Mouse (Mus musculus) gastrocnemius, postnatal 4 days (tissue): ENCODE measurements around the gene Bbip1. TPM values are rescaled to one million over a fixed set of nuclear protein-coding genes. Genes with fewer than 3 reads are reported as not detected.
"Not testable (repeated sequence)": the region's sequence is repeated elsewhere in the genome, so short reads cannot be mapped to it uniquely, and the experiment has no call there.

Experiments used
- DNase-seq, 2 experiments: peaks; one replicate each; pipeline ENCODE4 v3.0.0; 2021 to 2022; ENCODE audit warnings: low spot score in 2 of 2, mixed read lengths in 2 of 2
- total RNA-seq, 2 experiments: library from RNA; stranded (reverse); gene quantifications; 2 replicates each; pipeline ENCODE4 v1.2.3; 2021

Bbip1 gene
- total RNA-seq, 2 experiments from 2014 or later, result 36.3 to 45.0 TPM

- DNase-seq, result no peak
These were observed 15.2 kb downstream of the Bbip1 start for GRCm38 (mm10) chr19:53929218-53929617.

- DNase-seq, result no peak
These were observed 17.7 kb downstream of the Bbip1 start for GRCm38 (mm10) chr19:53926705-53927104.

- peak in 1 of 2 experiments; percentile 26 for DNase-seq
These were observed 19.1 kb downstream of the Bbip1 start for GRCm38 (mm10) chr19:53925338-53925751.

- DNase-seq, result not testable (repeated sequence)
These were observed 22.4 kb downstream of the Bbip1 start for GRCm38 (mm10) chr19:53921996-53922395.

- no peak for DNase-seq
These were observed 24.9 kb downstream of the Bbip1 start for GRCm38 (mm10) chr19:53919541-53919940.

GRCm38 (mm10) chr19:53914950-53915349 lies 29.5 kb downstream of the Bbip1 start:
- DNase-seq, result no peak

GRCm38 (mm10) chr19:53906703-53907070 lies 37.7 kb downstream of the Bbip1 start:
- not testable (repeated sequence) for DNase-seq

- DNase-seq, result no peak
These were observed 38.3 kb downstream of the Bbip1 start for GRCm38 (mm10) chr19:53906033-53906702.

GRCm38 (mm10) chr19:53904833-53905480 lies 39.5 kb downstream of the Bbip1 start:
- DNase-seq, result no peak

GRCm38 (mm10) chr19:53903507-53904321 lies 40.7 kb downstream of the Bbip1 start:
- DNase-seq, result peak; percentile 37 to 64

GRCm38 (mm10) chr19:53902739-53903487 lies 41.5 kb downstream of the Bbip1 start:
- peak; percentile 94 to 95 for DNase-seq

- no peak for DNase-seq
These were observed 42.3 kb downstream of the Bbip1 start for GRCm38 (mm10) chr19:53901931-53902738.

- DNase-seq, result no peak
These were observed 44.4 kb downstream of the Bbip1 start for GRCm38 (mm10) chr19:53899941-53900610.

- DNase-seq, result no peak
These were observed 45.2 kb downstream of the Bbip1 start for GRCm38 (mm10) chr19:53898970-53899900.

- DNase-seq, result no peak
These were observed 45.9 kb downstream of the Bbip1 start for GRCm38 (mm10) chr19:53898498-53898897.

- DNase-seq, result no peak
These were observed 46.4 kb downstream of the Bbip1 start for GRCm38 (mm10) chr19:53898046-53898445.

GRCm38 (mm10) chr19:53894538-53895121 lies 49.8 kb downstream of the Bbip1 start:
- no peak for DNase-seq

- DNase-seq, result peak in 1 of 2 experiments; percentile 57
These were observed 50.7 kb downstream of the Bbip1 start for GRCm38 (mm10) chr19:53893711-53894171.
